Mouse (Mus musculus) C2C12 (cell line): Measurements from ENCODE around the gene Kap. TPM values are rescaled to one million over a fixed set of nuclear protein-coding genes. Genes with fewer than 3 reads are reported as not detected.

ENCODE experiments used
- H3K27me3 ChIP-seq: one replicate; pipeline ENCODE4 v1.6.1; 2011; ENCODE audit not compliant: control insufficient read depth, insufficient read depth, insufficient read length
- H3K36me3 ChIP-seq: one replicate; pipeline ENCODE4 v1.6.1; 2011; ENCODE audit not compliant: control insufficient read depth, insufficient read depth
- H3K4me3 ChIP-seq: one replicate; pipeline ENCODE4 v1.5.1; 2011; ENCODE audit warnings: mild to moderate bottlenecking, control low read depth; ENCODE audit not compliant: poor library complexity, insufficient read depth, severe bottlenecking
- H3K79me2 ChIP-seq: one replicate; pipeline ENCODE4 v1.6.1; 2011; ENCODE audit not compliant: control insufficient read depth, insufficient read depth
- H3K79me3 ChIP-seq: one replicate; pipeline ENCODE4 v1.6.1; 2011; ENCODE audit warnings: low read depth, control low read depth
- H3ac ChIP-seq: one replicate; pipeline ENCODE3; 2011; ENCODE audit warnings: low read depth; ENCODE audit not compliant: control insufficient read depth, insufficient read length
- CEBPB ChIP-seq: IDR thresholded peaks from one replicate; pipeline ENCODE4 v1.6.1; 2011; ENCODE audit warnings: low read depth, mild to moderate bottlenecking, control low read depth, moderate library complexity
- CTCF ChIP-seq: IDR thresholded peaks from one replicate; pipeline ENCODE4 v1.5.1; 2011; ENCODE audit not compliant: control insufficient read depth, insufficient read depth, insufficient read length
- FOSL1 ChIP-seq: IDR thresholded peaks from one replicate; pipeline ENCODE4 v1.8.0; 2011; ENCODE audit warnings: mild to moderate bottlenecking, low read length; ENCODE audit not compliant: poor library complexity, insufficient read depth, severe bottlenecking
- MAX ChIP-seq: IDR thresholded peaks from one replicate; pipeline ENCODE4 v1.6.1; 2011; ENCODE audit warnings: mild to moderate bottlenecking, control low read depth
- MYOD1 ChIP-seq: IDR thresholded peaks from one replicate; pipeline ENCODE4 v1.6.1; 2011; ENCODE audit warnings: low read depth; ENCODE audit not compliant: control insufficient read depth, insufficient read length
- MYOG ChIP-seq: IDR thresholded peaks from one replicate; pipeline ENCODE4 v1.6.1; 2011; ENCODE audit not compliant: control insufficient read depth, insufficient read length; ENCODE audit errors: extremely low read depth
- USF1 ChIP-seq: IDR thresholded peaks from one replicate; pipeline ENCODE4 v1.6.1; 2011; ENCODE audit warnings: low read depth, mild to moderate bottlenecking, control low read depth, moderate library complexity
- long read RNA-seq, 2 experiments: library from polyadenylated mRNA; unstranded; transcript quantifications; one replicate each; pipeline ENCODE4 v2.0.0; 2019 to 2020
- polyA plus RNA-seq: library from polyadenylated mRNA; unstranded; fragments of >200 nt; fragmentation: generic; extraction: Trizol; gene quantifications from one replicate; pipeline ENCODE4 v1.2.1, GENCODE M21; 2012; ENCODE audit warnings: missing spikeins

Gene Kap
- polyA plus RNA-seq = not detected
- long read RNA-seq, experiment 1 = 0 reads
- long read RNA-seq, experiment 2 = 0 reads

GRCm38 (mm10) chr6:133853526-133853925, at the start of gene Kap:
TSS of gene Kap (minus strand) at chr6:133853762.
- no peaks in the 10 kb centered on the region for H3K36me3 ChIP-seq
- no peaks in the 10 kb centered on the region for H3K27me3 ChIP-seq
- H3ac ChIP-seq = no peak within 1 kb of the TSS
- no peaks in the 10 kb centered on the region for H3K79me3 ChIP-seq
- TF ChIP-seq CTCF (no peak), MYOD1 (no peak), CEBPB (no peak), FOSL1 (no peak), MYOG (no peak)
- no peak within 1 kb of the TSS for H3K4me3 ChIP-seq
- H3K79me2 ChIP-seq = no peaks in the 10 kb centered on the region

- TF ChIP-seq MYOD1 (no peak), CEBPB (no peak), MAX (no peak), USF1 (no peak), CTCF (no peak), MYOG (no peak), FOSL1 (no peak)
- H3ac ChIP-seq = no peak overlapping the region
- H3K27me3 ChIP-seq = no peaks in the 10 kb centered on the region
- no peaks in the 10 kb centered on the region for H3K79me3 ChIP-seq
- H3K79me2 ChIP-seq = no peaks in the 10 kb centered on the region
- no peak overlapping the region for H3K4me3 ChIP-seq
- no peaks in the 10 kb centered on the region for H3K36me3 ChIP-seq
These were observed 32.4 kb upstream of the Kap start for GRCm38 (mm10) chr6:133885871-133886415.

- no peak for TF ChIP-seq MYOG
- H3K4me3 ChIP-seq = no peak overlapping the region
- no peak overlapping the region for H3ac ChIP-seq
- H3K79me3 ChIP-seq = no peaks in the 10 kb centered on the region
- no peaks in the 10 kb centered on the region for H3K36me3 ChIP-seq
- no peaks in the 10 kb centered on the region for H3K79me2 ChIP-seq
- H3K27me3 ChIP-seq = no peaks in the 10 kb centered on the region
These were observed 30.0 kb upstream of the Kap start for GRCm38 (mm10) chr6:133883446-133883985.

GRCm38 (mm10) chr6:133875906-133876462, 22.4 kb upstream of the Kap start:
- H3ac ChIP-seq = no peak overlapping the region

GRCm38 (mm10) chr6:133872667-133873066, 19.1 kb upstream of the Kap start:
- Histone ChIP-seq H3K27me3 (no peaks in the 10 kb centered on the region), H3K79me2 (no peaks in the 10 kb centered on the region), H3K79me3 (no peaks in the 10 kb centered on the region), H3K36me3 (no peaks in the 10 kb centered on the region), H3K4me3 (no peak overlapping the region), H3ac (no peak overlapping the region)
- TF ChIP-seq CTCF (no peak), MAX (no peak), MYOD1 (no peak), MYOG (no peak), USF1 (no peak), CEBPB (no peak), FOSL1 (no peak)

More at GRCm38 (mm10) chr6:133875906-133876462, 22.4 kb upstream of the Kap start:
- H3K36me3 ChIP-seq = no peaks in the 10 kb centered on the region
- H3K27me3 ChIP-seq = no peaks in the 10 kb centered on the region
- no peaks in the 10 kb centered on the region for H3K79me3 ChIP-seq
- TF ChIP-seq USF1 = no peak
- no peak for TF ChIP-seq MYOG
- TF ChIP-seq MYOD1 = no peak
- TF ChIP-seq CTCF = no peak
- no peak for TF ChIP-seq FOSL1
- no peak for TF ChIP-seq MAX
- no peak for TF ChIP-seq CEBPB
- no peaks in the 10 kb centered on the region for H3K79me2 ChIP-seq
- no peak overlapping the region for H3K4me3 ChIP-seq

GRCm38 (mm10) chr6:133871131-133871530, 17.6 kb upstream of the Kap start:
- H3K36me3 ChIP-seq = no peaks in the 10 kb centered on the region
- H3K27me3 ChIP-seq = no peaks in the 10 kb centered on the region
- H3K4me3 ChIP-seq = no peak overlapping the region
- H3K79me2 ChIP-seq = no peaks in the 10 kb centered on the region
- H3K79me3 ChIP-seq = no peaks in the 10 kb centered on the region
- H3ac ChIP-seq = no peak overlapping the region
- TF ChIP-seq MYOD1 = no peak
- no peak for TF ChIP-seq CEBPB
- TF ChIP-seq MAX = no peak
- no peak for TF ChIP-seq MYOG
- no peak for TF ChIP-seq FOSL1
- no peak for TF ChIP-seq CTCF
- TF ChIP-seq USF1 = no peak
